Mouse (Mus musculus): ENCODE data around the gene Ppp3ca. TPM values are rescaled to one million over a fixed set of nuclear protein-coding genes. Genes with fewer than 3 reads are reported as not detected.

Ppp3ca gene
- 85.6 TPM in 2 replicates for polyA plus RNA-seq (2016; fragmentation: Nextera tagmentation; extraction: Ambion mirVana)

DNA sequence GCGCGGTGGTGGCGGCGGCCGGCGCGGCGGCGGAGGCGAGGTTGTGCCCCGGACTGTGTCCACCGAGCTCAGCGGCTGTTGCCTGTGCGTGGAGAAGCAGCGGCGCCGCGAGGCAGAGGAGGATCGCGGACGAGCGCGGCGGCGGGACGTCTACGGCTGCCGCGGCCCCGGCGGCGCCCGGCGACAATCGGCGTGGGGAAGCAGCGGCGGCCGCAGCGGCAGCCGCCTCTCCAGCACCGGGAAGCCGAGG lies at the start of gene Ppp3ca:
Ppp3ca (plus strand) TSS at position 15 of the 250 bp plus-strand sequence.
- 0% methylated on average over 32 of the region's 43 CpGs for WGBS
- Histone ChIP-seq H3K4me3 (peak within 1 kb of the TSS; percentile 94), H3K27me3 (replicated peaks) (no peaks in the 10 kb centered on the region), H3K9ac (peak within 1 kb of the TSS; percentile 97), H3K4me1 (replicated peaks) (peaks cover 29% of the 10 kb centered on the region), H3K36me3 (no peaks in the 10 kb centered on the region), H3K4me2 (peak within 1 kb of the TSS; percentile 80), H3K9me3 (replicated peaks) (no peaks in the 10 kb centered on the region), H3K27ac (ENCODE audit: poor library complexity, severe bottlenecking) (peak within 1 kb of the TSS; percentile 92)
- no peak for ATAC-seq (ENCODE audit: insufficient number of reproducible peaks, low FRiP score)

DNA sequence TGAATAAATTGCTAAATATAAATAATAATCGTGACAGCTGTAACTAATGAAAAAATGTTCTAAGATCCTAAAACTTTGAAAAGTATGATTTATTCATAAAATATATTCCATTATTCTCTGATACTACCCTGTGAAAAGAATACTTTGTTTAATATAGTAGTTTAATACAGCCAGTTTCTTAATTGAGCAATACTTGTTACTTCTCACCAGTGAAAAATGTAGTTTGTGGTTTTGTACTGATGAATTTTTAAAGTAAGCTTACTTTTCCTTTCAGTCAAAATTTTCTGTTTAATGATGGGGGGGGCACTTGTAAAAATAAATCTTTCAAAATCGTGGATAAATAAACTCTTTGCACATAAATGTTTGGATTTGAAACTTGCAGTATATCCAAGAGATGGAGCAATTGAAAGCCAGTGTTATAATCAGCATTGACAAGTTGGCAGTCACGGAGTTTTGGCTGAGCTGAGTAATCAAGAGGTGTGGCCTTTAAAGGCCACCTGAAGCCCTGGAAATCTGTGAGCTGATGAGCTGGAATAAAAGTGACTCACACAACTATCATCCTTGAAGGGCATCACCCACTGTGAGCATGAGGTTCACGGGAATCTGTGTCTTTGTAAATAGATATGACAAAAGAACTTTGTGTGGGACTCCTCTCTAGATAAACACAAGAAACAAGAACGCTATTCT lies 29.2 kb upstream of the Ppp3ca start:
- Histone ChIP-seq H3K9ac (no peak overlapping the region), H3K27me3 (replicated peaks) (no peaks in the 10 kb centered on the region), H3K4me2 (no peak overlapping the region), H3K36me3 (no peaks in the 10 kb centered on the region), H3K9me3 (replicated peaks) (no peaks in the 10 kb centered on the region), H3K4me1 (replicated peaks) (no peaks in the 10 kb centered on the region), H3K4me3 (no peak overlapping the region), H3K27ac (ENCODE audit: poor library complexity, severe bottlenecking) (no peak overlapping the region)
- no peak for ATAC-seq (ENCODE audit: insufficient number of reproducible peaks, low FRiP score)
- WGBS: 67% methylated on average over 5 of the region's 5 CpGs

DNA sequence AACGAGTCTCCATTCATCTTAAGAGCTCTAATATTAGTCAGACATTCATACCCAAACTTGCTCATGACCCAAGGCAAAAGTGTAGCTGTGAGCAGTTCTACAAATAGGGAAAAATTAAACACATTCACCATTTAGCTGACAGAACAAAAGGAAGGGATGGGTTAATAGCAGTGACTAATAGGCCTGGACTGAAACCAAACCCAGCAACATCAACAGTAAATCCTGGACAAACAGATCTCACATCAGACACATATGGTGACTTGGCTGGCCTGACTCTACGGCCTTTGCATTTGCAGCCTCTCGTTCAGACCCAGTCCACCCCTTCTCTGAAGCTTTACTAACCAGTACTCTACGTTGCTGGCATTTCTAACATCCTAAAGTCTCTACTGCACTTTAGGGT lies 19.0 kb upstream of the Ppp3ca start:
- H3K27me3 ChIP-seq (replicated peaks): no peaks in the 10 kb centered on the region
- no peaks in the 10 kb centered on the region for H3K36me3 ChIP-seq
- no peak overlapping the region for H3K27ac ChIP-seq (ENCODE audit: poor library complexity, severe bottlenecking)
- H3K9me3 ChIP-seq (replicated peaks): no peaks in the 10 kb centered on the region
- 71% methylated on average over 4 of the region's 4 CpGs for WGBS
- H3K4me2 ChIP-seq: no peak overlapping the region
- ATAC-seq (ENCODE audit: insufficient number of reproducible peaks, low FRiP score): no peak
- no peak overlapping the region for H3K9ac ChIP-seq
- H3K4me1 ChIP-seq (replicated peaks): no peaks in the 10 kb centered on the region
- H3K4me3 ChIP-seq: no peak overlapping the region

DNA sequence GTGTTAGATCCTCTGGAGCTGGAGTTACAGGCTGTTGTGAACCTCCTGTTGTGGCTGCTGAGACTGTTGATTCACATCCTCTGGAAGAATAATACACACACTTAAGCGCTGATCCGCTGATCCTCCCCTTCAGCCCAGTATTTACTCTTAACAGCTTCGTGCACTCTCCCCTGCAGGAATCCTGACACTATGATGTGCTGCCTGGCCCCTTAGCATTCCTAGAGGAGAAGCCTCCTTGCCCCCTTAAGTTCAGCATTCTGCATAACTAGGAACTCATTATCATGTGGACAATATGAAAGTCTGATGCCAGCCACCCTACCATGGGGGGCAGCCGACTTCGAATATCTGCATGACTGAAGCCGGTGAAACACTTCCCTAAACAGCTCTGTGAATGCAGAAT lies 18.4 kb upstream of the Ppp3ca start:
- Histone ChIP-seq H3K4me2 (no peak overlapping the region), H3K4me3 (no peak overlapping the region), H3K36me3 (no peaks in the 10 kb centered on the region), H3K9ac (no peak overlapping the region), H3K27me3 (replicated peaks) (no peaks in the 10 kb centered on the region), H3K4me1 (replicated peaks) (no peaks in the 10 kb centered on the region), H3K27ac (ENCODE audit: poor library complexity, severe bottlenecking) (no peak overlapping the region), H3K9me3 (replicated peaks) (no peaks in the 10 kb centered on the region)
- WGBS: 40% methylated on average over 6 of the region's 6 CpGs
- ATAC-seq (ENCODE audit: insufficient number of reproducible peaks, low FRiP score): no peak

DNA sequence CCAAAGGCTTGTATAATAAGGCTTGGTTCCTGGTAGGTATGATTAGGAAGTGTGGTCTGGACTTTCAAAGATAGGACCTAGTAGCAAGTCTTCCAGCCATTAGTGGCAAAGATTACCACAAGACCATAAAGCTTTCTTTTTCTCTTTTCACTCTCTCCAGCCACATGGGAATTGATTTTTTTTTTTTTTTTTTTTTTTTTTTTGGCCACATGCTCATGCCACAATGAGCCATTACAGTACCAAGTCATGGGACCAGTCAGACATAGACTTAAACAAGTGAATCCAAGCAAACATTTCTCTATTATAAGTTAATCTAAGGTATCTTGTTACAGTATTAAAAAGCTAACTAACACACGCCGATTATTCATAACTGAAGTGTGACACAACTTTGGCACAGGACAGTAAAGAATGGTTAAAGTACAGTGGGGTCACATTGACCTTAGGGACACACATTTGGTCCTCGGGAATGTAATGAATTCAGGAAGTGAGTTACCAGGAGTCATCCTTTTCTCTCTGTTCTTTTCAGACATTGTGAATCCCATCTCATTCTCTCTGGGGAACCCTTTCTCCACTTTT lies 13.4 kb upstream of the Ppp3ca start:
- no peaks in the 10 kb centered on the region for H3K27me3 ChIP-seq (replicated peaks)
- no peaks in the 10 kb centered on the region for H3K9me3 ChIP-seq (replicated peaks)
- H3K36me3 ChIP-seq: no peaks in the 10 kb centered on the region
- WGBS: 75% methylated on average over 3 of the region's 3 CpGs
- ATAC-seq (ENCODE audit: insufficient number of reproducible peaks, low FRiP score): no peak
- no peak overlapping the region for H3K9ac ChIP-seq
- no peak overlapping the region for H3K27ac ChIP-seq (ENCODE audit: poor library complexity, severe bottlenecking)
- H3K4me2 ChIP-seq: no peak overlapping the region
- no peaks in the 10 kb centered on the region for H3K4me1 ChIP-seq (replicated peaks)
- H3K4me3 ChIP-seq: no peak overlapping the region

DNA sequence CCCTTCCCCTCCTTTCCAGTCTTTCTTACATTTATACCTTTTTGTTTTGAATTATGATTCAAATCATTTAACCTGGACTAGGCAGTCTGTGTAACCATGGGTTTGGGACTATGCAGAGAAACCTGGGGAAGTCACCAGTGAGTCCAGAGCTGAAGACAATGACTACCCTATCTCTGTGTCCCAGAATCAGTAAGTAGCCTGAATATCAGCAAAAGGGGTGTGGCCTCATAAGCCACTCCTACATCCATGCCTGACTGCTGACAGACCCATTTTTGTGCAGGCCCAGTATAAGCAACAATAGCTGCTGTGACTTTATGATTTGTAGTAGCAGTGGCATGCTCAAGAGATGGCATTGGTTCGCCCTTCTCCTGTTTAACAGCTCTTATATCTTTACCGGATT lies 11.2 kb upstream of the Ppp3ca start:
- no peak overlapping the region for H3K4me2 ChIP-seq
- no peaks in the 10 kb centered on the region for H3K27me3 ChIP-seq (replicated peaks)
- H3K4me1 ChIP-seq (replicated peaks): no peaks in the 10 kb centered on the region
- no peaks in the 10 kb centered on the region for H3K36me3 ChIP-seq
- H3K9ac ChIP-seq: no peak overlapping the region
- WGBS: 83% methylated on average over 2 of the region's 2 CpGs
- no peak overlapping the region for H3K4me3 ChIP-seq
- H3K9me3 ChIP-seq (replicated peaks): no peaks in the 10 kb centered on the region
- ATAC-seq (ENCODE audit: insufficient number of reproducible peaks, low FRiP score): no peak
- H3K27ac ChIP-seq (ENCODE audit: poor library complexity, severe bottlenecking): no peak overlapping the region

DNA sequence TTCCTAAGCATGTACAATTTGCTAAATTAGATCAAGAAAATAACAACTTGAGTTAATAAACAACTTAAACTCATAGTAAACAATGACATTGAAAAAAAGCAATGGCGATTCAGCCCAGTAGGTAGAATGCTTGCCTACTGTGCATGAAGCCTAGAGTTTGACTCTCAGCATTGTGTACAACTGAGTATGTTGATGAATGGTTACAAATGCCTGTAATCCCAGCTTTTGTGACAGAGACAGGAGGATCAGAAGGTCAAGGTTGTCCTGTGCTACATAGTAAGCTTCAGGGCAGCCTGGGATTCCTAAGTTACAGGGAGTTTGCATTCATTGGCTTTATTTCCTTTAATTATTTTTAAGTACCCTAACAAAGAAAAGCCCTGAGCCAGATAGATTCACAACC lies 4.8 kb upstream of the Ppp3ca start:
- Histone ChIP-seq H3K4me2 (no peak overlapping the region), H3K9ac (no peak overlapping the region), H3K4me3 (no peak overlapping the region), H3K9me3 (replicated peaks) (no peaks in the 10 kb centered on the region), H3K4me1 (replicated peaks) (peaks cover 14% of the 10 kb centered on the region), H3K27ac (ENCODE audit: poor library complexity, severe bottlenecking) (no peak overlapping the region), H3K36me3 (no peaks in the 10 kb centered on the region), H3K27me3 (replicated peaks) (no peaks in the 10 kb centered on the region)
- ATAC-seq (ENCODE audit: insufficient number of reproducible peaks, low FRiP score): no peak
- WGBS: 78% methylated on average over 1 of the region's 1 CpGs

DNA sequence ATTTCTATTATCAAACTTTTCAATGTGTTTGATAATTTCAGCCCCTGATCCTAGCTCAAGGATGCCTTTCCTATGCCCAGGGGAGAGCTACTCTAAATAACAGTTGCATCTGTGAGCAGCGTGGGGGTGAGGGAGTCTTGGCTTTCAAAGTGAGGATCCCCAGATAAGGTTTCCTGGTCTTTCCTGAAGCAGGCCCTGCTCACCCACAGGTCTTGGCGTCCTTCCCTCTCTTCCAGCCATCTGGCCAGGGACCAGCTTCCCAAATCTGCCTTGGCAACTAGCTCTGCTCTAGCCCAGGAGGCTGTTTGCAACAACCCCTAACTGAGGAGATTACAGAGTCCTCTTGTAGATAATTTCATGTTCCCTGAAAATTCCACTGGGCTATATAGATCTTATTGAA lies 1.9 kb upstream of the Ppp3ca start:
- H3K4me1 ChIP-seq (replicated peaks): peaks cover 19% of the 10 kb centered on the region
- H3K9ac ChIP-seq: no peak overlapping the region
- no peaks in the 10 kb centered on the region for H3K27me3 ChIP-seq (replicated peaks)
- H3K9me3 ChIP-seq (replicated peaks): no peaks in the 10 kb centered on the region
- no peak overlapping the region for H3K4me2 ChIP-seq
- H3K4me3 ChIP-seq: no peak overlapping the region
- WGBS: 49% methylated on average over 2 of the region's 2 CpGs
- H3K27ac ChIP-seq (ENCODE audit: poor library complexity, severe bottlenecking): peak overlapping the region; percentile 32; the same call in 1 of the 2 replicates
- ATAC-seq (ENCODE audit: insufficient number of reproducible peaks, low FRiP score): no peak
- H3K36me3 ChIP-seq: no peaks in the 10 kb centered on the region

DNA sequence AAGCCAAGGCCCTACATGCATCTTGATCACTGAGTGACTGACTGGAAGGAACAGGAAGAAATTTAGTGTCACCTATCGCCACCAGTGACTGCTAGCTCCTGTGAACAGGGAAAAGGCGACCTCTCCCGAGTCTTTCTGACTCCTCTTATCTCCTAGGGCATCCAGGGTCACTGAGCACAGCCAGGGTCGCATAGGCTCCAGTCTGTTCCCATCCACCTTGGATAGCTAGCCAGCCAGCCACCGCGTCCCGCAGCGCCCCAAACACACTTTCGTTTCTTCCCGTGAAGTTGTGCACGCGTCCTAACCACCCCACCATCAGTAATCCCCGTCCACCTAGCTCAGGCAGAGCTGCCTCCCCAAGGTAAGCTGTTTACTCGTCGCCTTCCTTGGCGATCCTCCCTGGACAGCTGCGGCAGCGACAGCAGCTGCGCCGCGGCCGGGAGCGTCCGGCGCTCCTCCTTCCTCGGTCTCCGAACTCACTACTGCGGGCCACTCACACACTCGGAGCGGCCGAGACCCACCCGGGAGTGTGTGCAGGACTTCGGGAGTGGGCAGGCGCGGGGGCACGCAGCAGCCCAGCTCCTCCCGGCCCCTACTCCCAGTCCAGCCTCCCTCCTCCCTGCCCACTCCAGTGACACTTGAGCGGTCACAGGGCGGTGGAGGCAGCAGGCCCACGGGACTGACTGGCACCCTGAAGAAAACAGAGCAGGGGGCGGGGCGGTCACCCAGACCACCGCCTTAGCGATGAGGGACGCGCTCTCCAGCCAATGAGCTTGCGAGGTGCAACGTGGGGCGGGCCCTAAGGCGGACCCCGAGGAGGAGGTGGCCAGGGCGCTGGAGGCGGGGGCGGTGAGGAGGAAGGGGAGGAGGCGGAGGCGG lies 454 bp upstream of the Ppp3ca start:
- H3K9me3 ChIP-seq (replicated peaks): no peaks in the 10 kb centered on the region
- peak overlapping the region; percentile 92 for H3K27ac ChIP-seq (ENCODE audit: poor library complexity, severe bottlenecking)
- peak overlapping the region; percentile 80 for H3K4me2 ChIP-seq
- under 1% methylated on average over 52 of the region's 56 CpGs for WGBS
- no peaks in the 10 kb centered on the region for H3K36me3 ChIP-seq
- H3K27me3 ChIP-seq (replicated peaks): no peaks in the 10 kb centered on the region
- H3K4me3 ChIP-seq: peak overlapping the region; percentile 94
- H3K4me1 ChIP-seq (replicated peaks): peaks cover 29% of the 10 kb centered on the region
- peak overlapping the region; percentile 87 for H3K9ac ChIP-seq
- ATAC-seq (ENCODE audit: insufficient number of reproducible peaks, low FRiP score): peak; percentile 99

DNA sequence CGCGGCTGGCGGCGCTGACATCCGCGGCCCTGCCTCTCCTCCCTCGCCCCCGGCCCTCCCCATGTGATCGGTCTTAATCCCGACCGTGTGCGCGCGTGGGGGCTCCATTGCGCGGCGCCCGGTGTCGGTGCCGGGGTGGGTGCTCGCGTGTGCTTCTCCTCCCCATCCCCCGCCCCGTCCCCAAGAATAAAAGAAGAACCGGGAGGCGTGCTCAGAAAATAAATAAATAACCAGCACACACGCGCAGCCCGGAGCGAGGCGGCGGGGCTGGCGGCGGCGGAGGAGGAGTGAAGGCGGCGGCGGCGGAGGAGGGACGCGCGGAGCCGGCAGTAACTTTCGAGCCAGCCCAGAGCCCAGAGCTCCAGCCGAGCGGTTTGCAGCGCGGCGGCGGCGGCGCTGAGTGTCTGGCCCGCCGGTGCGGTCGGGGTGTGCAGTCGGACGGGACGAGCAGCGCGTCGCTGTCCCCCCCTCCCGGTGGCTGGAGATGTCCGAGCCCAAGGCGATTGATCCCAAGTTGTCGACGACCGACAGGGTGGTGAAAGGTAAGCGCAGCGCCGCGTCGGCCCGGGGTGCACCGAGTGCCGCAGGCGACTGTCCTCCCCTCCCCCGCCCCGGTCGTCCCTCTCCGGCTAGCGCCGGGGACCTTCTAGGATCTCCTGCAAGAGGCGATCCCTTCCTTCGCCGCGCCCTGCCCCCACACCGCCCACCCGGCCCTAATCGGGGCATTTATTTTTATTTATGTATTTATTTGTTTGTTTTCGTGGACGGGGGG lies 622 bp downstream of the Ppp3ca start:
- Histone ChIP-seq H3K36me3 (no peaks in the 10 kb centered on the region), H3K27ac (ENCODE audit: poor library complexity, severe bottlenecking) (peak overlapping the region; percentile 92), H3K4me3 (peak overlapping the region; percentile 94), H3K4me1 (replicated peaks) (peaks cover 29% of the 10 kb centered on the region), H3K9me3 (replicated peaks) (no peaks in the 10 kb centered on the region), H3K4me2 (peak overlapping the region; percentile 80), H3K9ac (peak overlapping the region; percentile 97), H3K27me3 (replicated peaks) (no peaks in the 10 kb centered on the region)
- WGBS: under 1% methylated on average over 77 of the region's 92 CpGs
- ATAC-seq (ENCODE audit: insufficient number of reproducible peaks, low FRiP score): peak; percentile 30
